Mouse (Mus musculus) spleen, adult 2 months (tissue): ENCODE results near the gene Srp14.

Experiments
- CTCF ChIP-seq: fragments of 200-500 bp; IDR thresholded peaks from 2 replicates; pipeline ENCODE4 v1.5.1; 2011; ENCODE audit warnings: mild to moderate bottlenecking, inconsistent platforms; ENCODE audit not compliant: insufficient read depth, insufficient read length, insufficient replicate concordance; ENCODE audit errors: extremely low read depth
- POLR2A ChIP-seq: fragments of 200-500 bp; IDR thresholded peaks from 2 replicates; pipeline ENCODE4 v1.6.1; 2011; ENCODE audit warnings: low read depth, low read length, inconsistent platforms

GRCm38 (mm10) chr2:118507126-118507525 lies 27.6 kb upstream of the Srp14 start:
- TF ChIP-seq POLR2A (no peak), CTCF (no peak)
